Mouse (Mus musculus) embryo, embryonic 9.5 days (tissue): ENCODE results near the gene Ezh1.

Experiments used
- DNase-seq: peaks from one replicate; pipeline ENCODE4 v3.0.0-alpha.2; 2017; ENCODE audit errors: extremely low spot score

Ezh1 gene

DNA sequence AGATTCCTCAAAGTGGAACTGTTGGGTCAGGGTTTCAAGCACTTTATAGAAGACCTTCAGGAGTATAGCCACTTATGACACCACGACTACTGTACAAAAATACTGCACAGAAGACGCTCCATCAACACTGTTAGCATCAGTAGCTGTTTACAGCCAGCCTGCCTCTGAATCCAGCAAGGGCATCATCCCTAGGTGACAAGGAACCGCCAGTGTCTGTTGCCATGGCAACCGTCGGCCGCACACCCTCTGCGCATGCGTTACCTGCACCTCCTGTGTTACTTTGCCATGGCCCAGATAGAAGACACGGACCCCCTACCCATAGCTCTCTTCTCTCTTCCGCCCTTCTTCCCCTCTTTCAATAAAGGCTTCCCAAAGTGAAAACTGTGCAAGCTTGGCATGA is 79.9 kb downstream of the Ezh1 start:
- DNase-seq = peak; percentile 43

DNA sequence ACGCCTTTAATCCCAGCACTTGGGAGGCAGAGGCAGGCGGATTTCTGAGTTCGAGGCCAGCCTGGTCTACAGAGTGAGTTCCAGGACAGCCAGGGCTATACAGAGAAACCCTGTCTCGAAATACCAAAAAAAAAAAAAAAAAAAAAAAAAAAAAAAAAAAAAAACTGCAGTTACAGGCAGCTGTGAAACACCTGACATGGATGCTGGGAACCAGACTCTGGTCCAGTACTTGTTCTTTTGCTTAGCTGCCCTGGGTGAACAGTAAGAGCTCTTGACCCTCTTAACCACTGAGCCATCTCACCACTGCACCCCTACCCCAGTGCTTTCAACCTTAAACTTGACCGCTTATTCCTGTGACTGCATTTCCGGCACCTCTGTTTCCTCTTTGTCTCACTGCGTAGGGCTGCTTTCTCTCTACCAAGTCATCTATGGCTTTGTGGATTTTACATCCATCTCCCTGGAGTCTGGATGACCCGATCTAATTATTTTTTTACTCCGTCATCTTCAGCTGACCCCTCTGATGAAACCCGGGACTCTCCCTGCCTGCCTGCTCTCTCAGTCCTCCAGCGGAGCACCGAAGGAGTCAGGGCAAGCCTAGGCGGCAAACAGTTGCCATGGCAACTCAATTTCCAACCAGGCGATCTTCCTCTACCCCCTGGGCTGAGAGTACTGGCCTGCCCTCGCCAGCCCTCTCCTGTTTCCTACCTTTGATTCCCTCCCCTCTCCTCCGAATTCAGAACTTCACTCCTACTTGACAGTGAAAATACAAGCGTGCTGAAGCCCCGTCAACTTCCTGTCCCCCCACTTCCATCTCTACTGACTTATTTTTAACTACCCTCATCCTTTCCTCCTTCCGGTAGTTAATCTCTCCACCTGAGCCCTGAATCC is 82.7 kb downstream of the Ezh1 start:
- peak; percentile 55 for DNase-seq

DNA sequence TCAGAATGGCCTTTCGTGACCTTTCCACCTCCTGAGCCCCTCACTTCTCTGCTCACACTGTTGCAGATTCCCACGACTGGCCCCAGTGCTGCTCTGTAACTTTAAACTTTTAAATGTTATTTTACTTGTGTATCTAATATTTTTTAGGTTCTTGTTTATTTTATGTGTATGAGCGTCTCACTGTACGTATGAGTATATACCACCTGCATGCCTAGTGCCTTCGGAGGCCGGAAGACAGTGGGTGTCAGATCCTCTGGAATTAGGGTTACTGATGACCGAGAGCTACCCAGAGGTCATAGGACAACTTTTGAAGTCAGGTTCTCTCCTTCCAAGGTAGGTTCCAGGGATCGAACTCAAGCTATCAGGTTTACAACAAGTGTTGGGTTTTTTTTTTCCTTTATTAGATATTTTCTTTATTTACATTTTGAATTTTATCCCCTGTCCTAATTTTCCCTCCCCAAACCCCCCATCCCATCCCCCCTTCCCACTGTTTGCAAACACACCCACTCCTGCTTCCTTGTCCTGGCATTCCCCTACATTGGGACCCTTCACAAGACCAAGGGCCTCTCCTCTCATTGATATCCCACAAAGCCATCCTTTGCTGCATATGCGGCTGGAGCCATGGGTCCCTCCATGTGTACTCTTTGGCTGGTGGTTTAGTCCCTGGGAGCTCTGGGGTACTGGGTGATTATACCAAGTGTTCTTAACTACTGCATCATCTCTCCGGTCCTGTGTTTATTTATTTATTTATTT is 83.9 kb downstream of the Ezh1 start:
- DNase-seq = no peak
